Mouse (Mus musculus) effector memory CD4-positive, alpha-beta T cell, adult 7 months (primary cell): ENCODE results near the gene Olfr786. TPM values are rescaled to one million over a fixed set of nuclear protein-coding genes. Genes with fewer than 3 reads are reported as not detected.

Experiments used
- polyA plus RNA-seq: library from polyadenylated mRNA; unstranded; fragments of 100-300 nt; shearing (Covaris generic); gene quantifications from one replicate; pipeline ENCODE4 v1.2.1, GENCODE M21; 2017

The Olfr786 gene
- polyA plus RNA-seq, result not detected

GRCm38 (mm10) chr10:129427006-129427405 lies at the start of gene Olfr786:
Gene Olfr786 (plus strand): TSS chr10:129427306.

GRCm38 (mm10) chr10:129383783-129384182 lies 43.3 kb upstream of the Olfr786 start, which contains the start of gene Olfr784:
Gene Olfr784 (plus strand): TSS chr10:129384083.

GRCm38 (mm10) chr10:129405126-129405525 lies 22.0 kb upstream of the Olfr786 start, which contains the start of gene Olfr785:
Gene Olfr785 (plus strand): TSS chr10:129405426.

GRCm38 (mm10) chr10:129461562-129461961 lies 34.5 kb downstream of the Olfr786 start, which contains the start of gene Olfr787:
Gene Olfr787 (plus strand): TSS chr10:129461862.

GRCm38 (mm10) chr10:129470698-129471097 lies 43.6 kb downstream of the Olfr786 start, which contains the start of gene Olfr788:
Gene Olfr788 (plus strand): TSS chr10:129470998.

GRCm38 (mm10) chr10:129484452-129484851 lies 57.3 kb downstream of the Olfr786 start, which contains the start of gene Olfr789:
Gene Olfr789 (plus strand): TSS chr10:129484752.

Other genes starting within 250 kb of the Olfr786 start
- not detected for gene Olfr772, start 249.4 kb upstream of the Olfr786 start, polyA plus RNA-seq
- gene Olfr773, start 239.9 kb upstream of the Olfr786 start, polyA plus RNA-seq, result not detected
- gene Olfr774, start 191.1 kb upstream of the Olfr786 start, polyA plus RNA-seq, result not detected
- gene Olfr775, start 178.9 kb upstream of the Olfr786 start, polyA plus RNA-seq, result not detected
- gene Olfr776, start 168.2 kb upstream of the Olfr786 start, polyA plus RNA-seq, result not detected
- not detected for gene Olfr777, start 155.8 kb upstream of the Olfr786 start, polyA plus RNA-seq
- not detected for gene Olfr780, start 109.2 kb upstream of the Olfr786 start, polyA plus RNA-seq
- gene Olfr781, start 98.5 kb upstream of the Olfr786 start, polyA plus RNA-seq, result not detected
- not detected for gene Olfr782, start 78.5 kb upstream of the Olfr786 start, polyA plus RNA-seq
- not detected for gene Olfr784, start 43.2 kb upstream of the Olfr786 start, polyA plus RNA-seq
- not detected for gene Olfr785, start 21.9 kb upstream of the Olfr786 start, polyA plus RNA-seq
- 0.20 TPM for gene Olfr787, start 34.6 kb downstream of the Olfr786 start, polyA plus RNA-seq
- 0.21 TPM for gene Olfr788, start 43.7 kb downstream of the Olfr786 start, polyA plus RNA-seq
- not detected for gene Olfr789, start 57.4 kb downstream of the Olfr786 start, polyA plus RNA-seq
- gene Olfr790, start 71.2 kb downstream of the Olfr786 start, polyA plus RNA-seq, result not detected
- not detected for gene Olfr791, start 94.5 kb downstream of the Olfr786 start, polyA plus RNA-seq
- not detected for gene Olfr792, start 111.9 kb downstream of the Olfr786 start, polyA plus RNA-seq
- gene Olfr794, start 140.3 kb downstream of the Olfr786 start, polyA plus RNA-seq, result not detected
- gene Olfr796, start 185.3 kb downstream of the Olfr786 start, polyA plus RNA-seq, result not detected
- gene Olfr798, start 200.6 kb downstream of the Olfr786 start, polyA plus RNA-seq, result 0.38 TPM
- not detected for gene Olfr799, start 210.2 kb downstream of the Olfr786 start, polyA plus RNA-seq
- gene Olfr800, start 230.4 kb downstream of the Olfr786 start, polyA plus RNA-seq, result not detected
- gene Olfr801, start 246.6 kb downstream of the Olfr786 start, polyA plus RNA-seq, result not detected